Mouse (Mus musculus): ENCODE data around the gene Cer1.

Cer1 gene

DNA sequence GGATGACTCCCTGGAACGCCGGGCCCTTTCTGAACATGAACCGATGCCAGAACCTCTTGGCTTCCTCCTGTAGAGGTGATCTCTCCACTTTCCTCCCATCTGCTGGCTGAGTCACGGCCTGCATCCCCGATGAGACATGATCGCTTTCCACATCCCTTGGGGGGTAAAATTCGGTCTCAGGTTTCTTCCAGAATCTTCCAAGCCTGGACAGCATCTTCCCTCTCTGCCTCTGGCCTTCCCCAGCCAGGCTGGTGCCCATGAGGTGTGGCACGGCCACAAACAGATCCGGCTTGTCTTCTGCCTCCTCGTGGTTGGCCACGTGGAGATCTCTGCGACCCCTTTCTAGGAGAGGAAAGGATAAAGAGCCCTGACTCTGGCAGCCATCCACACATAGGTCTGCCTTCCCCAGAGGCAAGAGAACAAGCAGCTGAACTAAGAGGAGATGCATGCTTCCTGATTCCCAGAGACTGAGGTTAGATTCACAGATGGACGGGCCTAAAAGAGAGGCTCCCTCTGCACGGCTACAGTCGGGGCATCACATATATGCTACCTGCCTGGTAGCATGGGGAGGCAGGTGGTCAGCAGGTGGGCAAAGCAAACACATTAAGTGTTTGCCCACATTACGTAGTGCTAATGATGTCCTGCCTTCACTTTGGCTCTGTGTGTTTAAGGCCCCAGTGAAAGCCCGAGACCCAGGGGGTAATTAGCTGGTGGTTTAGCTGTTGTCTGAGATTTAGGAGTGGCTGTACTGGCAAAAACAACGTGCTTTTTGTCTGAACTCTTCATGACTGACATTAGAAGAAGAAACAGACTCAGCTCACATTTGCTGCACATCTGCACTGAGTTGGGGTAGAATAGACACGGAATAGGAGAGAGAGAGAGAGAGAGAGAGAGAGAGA is at the start of gene Cer1:
TSS of gene Cer1 (minus strand) at position 513 of the 899 bp plus-strand sequence.
- no peak for DNase-seq

DNA sequence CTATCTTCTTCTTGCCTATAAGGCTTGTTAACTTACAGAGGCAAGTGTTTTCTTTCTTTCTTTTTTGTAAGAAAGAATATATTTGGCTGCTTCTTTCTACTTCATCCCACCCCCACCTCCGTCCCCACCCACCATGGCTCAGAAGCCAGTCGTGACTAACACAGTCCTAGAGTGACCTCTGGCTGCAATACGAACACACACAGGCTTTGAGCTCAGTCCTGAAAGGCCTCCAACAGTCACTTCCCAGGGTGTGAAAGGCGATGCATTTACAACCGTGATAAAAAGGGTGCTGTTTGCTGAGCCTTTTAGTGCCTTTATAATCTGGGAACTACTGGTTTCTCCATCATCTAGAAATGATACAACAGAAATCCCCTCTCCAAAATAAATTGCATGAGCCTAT is 49.4 kb upstream of the Cer1 start:
- no peak for DNase-seq

DNA sequence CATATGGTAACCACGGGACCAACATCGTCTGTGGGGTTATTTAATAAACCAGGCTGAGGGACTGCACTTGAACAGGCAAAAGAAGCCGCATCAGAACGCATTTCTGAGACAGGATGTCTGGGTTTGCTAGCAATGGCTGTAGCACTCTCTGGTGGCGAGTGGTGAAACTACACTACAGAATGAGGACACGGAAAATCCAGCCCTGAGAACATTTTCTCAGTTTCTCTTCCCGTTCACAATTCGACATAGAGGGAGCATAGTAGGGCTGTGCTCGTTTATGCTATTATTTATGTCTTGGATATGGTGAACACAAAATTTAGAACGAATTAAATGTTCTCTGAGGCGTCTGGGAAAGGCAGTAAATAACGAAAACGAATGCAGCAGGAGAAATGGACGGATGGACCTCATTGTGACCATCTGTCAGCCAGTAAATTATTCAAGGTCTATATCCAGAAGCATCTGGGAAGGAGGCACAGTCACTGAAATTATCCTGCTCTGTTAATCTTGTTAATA is 48.8 kb upstream of the Cer1 start:
- peak; percentile 39 for DNase-seq

DNA sequence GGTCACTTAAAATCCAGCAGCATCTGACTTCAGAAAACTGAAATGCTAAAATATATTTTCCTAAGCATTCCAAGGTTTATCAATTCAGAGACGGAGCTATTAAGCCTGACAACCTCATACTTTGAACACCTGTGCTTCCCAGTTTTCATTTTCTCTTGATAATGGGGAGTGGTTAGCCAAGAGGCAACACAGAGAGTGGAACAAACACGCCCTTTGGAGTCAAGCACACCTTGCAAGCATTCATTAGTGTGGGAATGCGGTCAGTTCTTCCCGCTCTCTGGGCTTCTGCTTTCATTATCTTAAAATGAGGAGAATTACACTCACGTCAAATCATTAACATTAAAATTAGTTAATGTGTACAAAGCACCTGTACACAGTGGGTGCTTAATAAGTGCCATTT is 45.1 kb upstream of the Cer1 start:
- no peak for DNase-seq

DNA sequence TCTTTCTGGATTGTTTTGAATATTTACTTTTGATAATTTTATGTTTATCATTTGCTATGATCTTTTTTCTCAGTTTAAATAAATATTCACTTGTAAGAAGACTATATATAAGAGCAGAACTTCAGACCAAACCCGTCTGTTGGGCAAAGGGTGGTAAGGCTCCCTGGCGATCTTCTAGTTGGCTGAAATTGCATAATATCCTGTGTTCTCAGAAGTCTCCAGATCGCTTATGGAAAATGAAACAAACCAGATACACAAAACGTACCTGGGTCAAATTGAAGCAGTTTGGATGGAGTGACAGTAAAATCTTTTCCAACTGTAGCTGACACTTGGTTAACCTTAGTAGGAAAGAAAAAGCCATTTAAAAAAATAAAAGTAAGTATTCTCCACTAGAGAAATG is 37.0 kb upstream of the Cer1 start:
- no peak for DNase-seq

DNA sequence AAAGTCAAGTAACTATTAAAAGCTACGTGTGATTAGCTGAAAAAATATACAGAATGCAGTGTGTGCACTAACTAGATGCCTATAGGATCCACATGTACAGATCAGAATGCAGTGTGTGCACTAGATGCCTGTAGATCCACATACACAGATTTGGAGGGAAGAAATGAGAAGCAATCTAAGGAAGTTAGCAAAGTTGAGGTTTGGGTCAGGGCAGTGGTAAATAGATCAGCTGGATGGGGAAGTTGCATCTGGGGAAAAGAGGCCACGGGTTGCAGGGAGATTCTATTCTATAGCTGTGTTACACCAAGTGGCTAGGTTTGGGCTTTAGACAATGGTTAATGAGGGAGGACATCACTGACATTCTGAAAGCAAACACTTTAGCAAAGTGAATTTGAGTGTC is 33.7 kb upstream of the Cer1 start:
- no peak for DNase-seq

DNA sequence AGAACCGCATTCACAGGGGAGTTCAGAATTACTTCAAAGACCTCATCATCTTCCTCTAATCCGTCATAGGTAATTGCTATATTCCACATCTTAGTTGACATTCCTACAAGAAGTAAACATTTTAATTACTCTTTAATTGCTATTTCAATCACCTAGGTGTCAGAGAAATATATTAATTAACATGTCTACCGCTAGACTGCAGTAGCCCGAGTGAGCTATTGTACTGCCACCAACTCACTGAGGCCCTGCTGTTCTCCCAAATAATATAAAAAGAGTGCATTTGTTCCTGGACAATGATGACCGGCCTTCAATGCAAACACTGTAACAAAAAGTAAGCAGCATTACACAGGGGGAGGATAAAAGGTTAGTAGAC is 31.7 kb upstream of the Cer1 start:
- DNase-seq = no peak

DNA sequence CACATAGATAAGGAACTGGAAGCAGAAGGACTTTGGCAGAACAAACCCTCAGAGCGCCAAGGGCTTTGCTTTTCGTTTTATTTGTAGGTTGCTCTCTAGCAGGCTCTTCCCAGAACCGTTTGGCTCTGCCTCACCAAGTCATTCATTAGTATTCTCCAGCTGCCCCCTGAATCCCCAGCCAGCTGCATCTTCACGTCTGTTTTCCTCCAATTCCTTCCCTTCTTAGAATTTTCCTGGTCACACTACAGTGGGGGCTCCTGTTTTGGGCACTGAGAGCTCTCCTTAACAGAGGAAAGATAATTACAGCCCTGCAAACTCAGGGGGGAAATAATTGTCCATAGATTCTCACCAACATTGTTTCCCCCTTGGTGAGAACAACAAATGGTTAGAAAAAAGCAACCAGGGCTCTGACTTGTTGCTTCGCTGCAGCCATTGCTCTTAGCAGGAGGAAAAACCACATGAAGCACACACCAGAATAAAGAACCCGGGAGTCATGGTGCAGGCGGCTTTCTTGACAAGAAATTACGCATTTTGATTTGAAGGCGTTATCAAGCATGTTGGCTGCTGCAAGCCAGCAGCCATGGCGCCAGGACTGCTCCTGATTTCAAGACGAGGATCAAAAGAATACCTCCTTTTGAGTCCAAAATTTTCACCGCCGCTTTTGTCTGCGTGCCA is 31.2 kb upstream of the Cer1 start:
- DNase-seq = no peak

DNA sequence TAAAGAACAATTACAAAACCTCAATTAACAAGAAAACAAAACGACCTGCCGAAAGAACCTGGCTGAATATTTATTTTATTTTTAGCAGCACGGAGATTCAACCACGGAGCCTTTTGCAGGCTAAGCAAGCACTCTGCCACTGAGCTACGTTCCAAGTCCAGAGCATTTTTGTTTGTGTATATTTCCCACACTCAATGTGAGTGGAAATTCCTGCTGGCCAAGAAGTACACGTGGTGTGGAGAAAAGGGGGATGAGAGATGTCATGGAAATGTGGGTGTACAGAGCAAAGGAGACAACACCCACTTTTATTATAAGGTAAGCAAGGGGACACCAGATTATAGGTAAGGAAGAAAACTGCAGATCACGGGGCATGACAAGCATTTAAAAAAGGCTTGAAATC is 30.6 kb upstream of the Cer1 start:
- no peak for DNase-seq

DNA sequence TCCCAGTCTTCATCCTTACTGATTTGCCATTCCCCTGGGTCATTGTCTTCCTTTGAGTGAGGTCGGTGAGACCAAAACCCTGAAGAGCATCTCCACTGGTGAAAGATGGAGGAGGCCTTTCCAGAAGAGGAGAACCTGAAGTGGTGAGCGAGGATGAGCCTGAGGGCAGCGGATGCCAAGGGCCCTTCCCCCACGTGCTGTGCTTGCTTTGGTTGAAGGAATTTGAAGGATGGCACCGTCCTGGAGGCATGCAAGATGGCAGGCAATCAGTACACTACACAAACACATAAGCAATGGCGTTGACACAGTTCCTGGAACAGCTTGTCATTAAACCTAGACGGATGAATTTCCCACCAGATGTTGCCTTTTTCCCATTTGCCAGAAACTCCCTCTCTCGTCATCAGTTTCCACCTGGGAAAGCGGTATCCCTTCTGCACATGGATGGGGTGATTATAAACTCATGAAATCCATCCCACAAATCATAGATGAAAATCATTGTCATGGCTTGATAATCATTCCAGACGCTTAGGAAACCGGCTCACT is 29.7 kb upstream of the Cer1 start:
- no peak for DNase-seq

DNA sequence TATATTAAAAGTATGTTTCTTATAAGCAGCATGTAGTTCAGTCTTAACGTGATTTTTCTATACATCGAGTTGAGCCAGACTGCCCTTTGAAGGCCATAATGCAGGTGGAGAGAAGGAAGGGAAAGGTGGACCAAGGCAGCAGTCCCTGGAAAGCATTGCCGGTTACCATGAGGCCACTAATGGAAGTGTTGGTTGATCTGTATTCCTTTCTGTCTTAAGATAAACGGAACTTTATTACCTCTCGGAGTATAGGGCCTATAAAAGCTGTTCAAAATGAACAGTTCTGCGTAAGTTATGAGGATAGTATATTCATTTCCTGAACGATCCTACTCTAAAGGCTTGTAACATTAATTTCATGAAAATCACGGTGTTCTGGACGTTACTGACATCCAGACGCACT is 10.3 kb upstream of the Cer1 start:
- DNase-seq = no peak

DNA sequence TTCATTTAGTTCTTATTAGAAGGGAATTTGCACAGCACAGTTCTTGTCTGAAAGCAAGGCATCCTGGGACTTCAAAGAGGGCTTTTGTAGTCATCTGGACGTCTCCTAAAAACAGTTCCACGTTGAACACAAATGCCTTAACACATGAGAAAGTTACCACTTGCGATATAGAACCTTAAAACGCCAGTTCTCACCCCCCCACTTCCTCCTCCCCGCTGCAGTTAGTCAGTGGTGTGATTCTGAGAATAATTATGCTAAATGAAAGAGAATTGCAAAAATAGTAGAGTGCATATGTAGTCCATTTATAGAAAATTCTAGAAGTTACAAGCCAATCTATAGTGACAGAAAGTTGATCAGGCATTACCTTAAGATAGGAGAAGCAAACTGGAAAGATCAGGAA is 7.3 kb upstream of the Cer1 start:
- no peak for DNase-seq

DNA sequence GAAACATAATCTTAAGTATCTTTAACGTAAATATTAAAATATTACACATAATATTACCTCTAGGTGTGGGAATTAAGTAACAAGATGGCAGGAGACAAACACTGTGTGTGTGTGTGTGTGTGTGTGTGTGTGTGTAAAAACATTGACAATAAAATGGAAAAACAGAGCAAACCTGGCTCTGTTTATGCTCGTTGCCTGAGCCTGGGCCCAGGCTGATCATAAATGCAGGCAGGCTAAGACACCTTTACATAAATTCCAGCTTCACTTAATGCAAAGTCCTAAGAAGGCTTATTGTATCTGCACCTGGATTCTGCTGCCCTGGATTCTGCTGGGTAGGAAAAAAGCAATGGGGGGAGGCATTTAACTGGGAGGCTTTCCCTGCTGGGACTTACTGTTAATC is 6.6 kb upstream of the Cer1 start:
- DNase-seq = no peak

DNA sequence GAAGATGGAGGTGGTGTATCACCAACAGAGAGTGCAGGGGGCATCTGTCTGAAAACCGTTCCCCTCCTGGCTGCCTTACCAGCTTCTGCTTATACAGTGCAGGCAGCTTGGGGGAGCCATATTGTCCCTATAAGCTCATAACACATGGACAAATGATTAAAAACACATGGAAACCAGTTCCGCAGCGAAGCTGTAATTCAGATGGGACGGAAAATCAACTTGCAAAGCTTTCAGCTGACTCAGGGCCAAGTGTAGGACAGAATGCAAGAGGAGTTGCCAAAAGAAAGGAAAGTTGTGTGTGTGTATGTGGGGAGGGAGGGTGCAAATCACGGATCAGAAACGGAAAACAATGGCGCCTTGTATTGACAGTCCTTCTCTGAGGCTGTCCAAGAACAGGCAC is 6.1 kb upstream of the Cer1 start:
- no peak for DNase-seq

DNA sequence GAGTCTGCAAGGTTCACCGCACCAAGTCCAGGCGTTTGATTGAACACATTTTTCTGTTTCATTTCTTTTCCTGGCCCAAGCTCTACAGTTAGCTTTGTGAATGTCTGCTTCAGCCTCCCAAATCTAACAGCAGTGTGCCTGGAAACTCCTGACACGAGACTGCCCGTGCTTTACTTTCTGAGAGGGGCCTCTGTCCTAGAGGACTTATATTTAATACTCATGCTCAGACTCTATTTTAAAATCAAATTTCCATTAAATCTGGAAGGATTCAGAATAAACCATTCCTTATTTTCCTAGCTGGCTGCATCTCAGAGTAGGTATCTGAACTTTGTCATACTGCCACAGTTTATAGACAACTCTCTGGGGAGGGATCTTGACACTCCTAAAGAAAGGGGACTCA is 5.6 kb upstream of the Cer1 start:
- DNase-seq = no peak

DNA sequence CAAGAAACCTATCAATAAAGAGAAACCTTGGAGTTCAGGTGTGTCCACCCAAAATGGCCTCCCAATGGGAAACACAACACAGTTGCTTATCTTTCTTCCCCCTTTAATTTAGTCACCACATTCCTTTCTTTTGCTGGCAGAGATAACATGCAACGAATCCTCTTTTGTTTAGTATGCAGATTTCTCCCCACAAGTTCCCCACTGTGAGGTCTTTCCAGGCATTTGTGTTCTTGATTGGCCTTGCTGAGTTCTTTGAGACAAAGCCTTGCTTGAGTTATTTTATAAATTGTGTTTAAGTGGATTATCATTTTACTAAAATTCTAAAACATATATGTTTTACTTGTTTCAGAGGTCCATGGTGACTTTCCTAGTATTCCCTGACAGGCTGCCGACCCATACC is 1.2 kb upstream of the Cer1 start:
- no peak for DNase-seq

DNA sequence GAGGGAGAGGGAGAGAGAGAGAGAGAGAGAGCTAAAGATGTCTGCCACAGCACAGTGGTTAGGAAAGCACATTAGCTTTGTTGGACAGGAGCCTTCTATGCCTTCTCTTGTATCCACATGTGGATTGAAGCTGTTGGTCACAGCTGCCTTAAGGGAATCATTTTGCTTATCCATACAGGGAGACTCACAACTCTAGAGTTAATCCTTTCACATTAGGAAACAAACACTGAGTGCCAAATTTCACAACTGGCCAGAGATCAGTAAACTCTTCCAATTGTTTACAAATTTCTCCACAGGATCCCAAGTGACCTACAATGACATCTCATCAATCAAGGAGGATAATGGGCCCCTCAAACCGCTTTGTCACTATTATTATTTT is 576 bp upstream of the Cer1 start:
- no peak for DNase-seq

DNA sequence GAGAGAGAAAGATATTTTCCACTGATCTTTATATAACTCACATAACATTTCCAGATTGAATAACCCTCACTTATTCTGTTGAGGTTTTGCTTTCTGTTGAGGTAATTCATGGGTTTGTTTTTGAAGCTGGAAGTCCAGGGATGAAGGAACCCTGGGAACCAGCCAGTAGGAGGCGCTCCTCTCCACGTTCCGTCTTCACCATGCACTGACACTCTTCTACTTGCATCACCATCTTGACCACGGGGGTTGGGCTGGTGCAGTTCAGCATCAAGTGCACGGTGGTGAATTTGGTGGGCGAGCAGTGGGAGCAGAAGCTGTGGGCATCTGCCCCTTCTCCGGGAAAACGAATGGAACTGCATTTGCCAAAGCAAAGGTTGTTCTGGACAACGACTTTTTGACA is 2.4 kb downstream of the Cer1 start:
- DNase-seq = no peak

DNA sequence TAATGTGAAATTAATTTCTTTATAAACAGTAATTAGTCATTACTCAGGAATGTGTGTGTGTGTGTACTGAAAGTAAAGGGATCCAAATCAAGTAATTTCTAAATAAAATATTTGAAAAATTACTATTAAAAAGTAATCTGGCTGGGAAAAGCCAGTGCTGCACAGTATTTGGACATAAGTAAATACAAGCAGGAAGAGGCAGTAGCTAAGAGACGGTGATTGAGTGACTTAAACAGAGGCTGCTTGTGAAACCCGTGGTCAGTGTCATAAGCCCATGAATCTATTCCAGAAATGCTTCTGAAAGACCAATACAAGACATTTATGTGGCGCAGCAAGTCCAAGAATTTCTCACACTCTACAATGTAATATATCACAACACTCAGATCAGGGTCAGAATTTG is 3.6 kb downstream of the Cer1 start:
- DNase-seq = no peak

DNA sequence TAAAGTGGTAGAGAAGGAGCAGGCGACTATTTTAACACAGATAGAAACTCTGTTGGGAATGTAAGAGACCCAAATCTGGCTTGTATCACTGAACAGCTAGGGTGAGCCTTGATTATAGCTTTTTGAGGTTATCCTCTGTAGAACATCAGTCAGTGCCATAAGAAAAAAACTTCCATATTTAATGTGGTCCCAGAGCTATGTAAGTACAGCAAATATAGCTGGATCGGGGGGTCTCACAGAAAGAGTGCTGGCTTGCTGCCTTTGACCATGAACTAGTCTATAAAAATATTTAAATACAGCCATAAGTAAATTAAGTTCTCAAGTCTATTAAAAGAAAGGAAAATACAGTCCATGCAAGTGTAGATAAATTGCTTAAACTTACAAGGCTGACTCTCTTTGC is 4.7 kb downstream of the Cer1 start:
- no peak for DNase-seq

DNA sequence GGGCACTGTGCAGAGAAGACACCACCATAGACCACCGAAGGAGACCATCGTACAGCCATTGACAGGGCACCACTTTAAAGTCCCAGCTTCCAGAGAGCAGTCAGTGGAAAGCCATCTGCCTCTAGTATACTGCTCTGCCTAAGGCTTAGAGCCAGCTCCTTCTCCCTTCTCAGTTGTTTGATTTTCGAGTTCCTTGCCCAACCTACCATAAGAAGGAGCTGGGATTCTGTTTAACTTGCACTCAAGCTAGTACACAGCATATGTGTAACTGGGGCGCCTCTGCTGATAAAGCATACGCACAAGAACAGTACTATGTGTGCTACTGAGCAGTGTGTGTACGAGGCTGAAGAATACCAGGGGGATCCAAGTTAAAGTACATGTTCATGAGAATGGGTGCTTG is 5.8 kb downstream of the Cer1 start:
- DNase-seq = no peak

DNA sequence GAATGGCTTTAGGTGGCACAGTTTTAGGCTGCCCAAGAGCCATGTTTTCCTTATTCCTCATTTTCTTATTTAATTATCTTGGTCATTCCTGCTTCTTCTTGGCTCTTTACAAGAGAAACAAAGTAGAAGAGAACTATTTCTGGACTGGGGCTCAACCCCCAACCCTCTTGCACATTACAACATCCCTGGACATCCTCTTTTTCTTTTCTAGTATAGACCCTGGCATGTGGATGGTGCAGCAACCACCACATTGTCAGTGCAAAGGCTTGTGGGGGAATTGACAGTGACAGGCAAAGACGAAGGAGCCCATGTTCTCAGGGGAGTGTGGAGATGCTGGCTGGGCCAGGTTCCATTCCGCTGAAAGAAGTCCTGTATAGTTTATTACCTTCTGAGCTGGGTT is 8.3 kb downstream of the Cer1 start:
- no peak for DNase-seq

DNA sequence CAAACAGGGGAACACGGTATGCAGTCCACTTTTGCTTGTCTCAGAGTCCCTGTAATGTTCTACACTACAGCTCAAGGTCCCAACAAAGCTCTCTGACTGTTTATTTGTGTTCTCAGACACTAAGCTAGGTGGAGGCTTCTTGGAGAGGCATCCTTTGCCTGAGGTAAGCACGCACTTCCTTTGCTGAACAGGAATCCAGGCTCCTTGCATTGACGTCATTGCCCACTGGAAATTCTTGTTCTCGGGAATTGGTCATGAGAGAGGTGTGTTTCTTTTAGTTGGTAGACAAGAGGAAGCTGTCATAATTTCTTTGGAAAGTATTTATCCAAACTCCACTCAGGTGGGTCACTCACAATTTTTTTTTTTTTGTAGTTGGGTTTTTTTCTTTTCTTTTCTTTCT is 9.4 kb downstream of the Cer1 start:
- DNase-seq = no peak

DNA sequence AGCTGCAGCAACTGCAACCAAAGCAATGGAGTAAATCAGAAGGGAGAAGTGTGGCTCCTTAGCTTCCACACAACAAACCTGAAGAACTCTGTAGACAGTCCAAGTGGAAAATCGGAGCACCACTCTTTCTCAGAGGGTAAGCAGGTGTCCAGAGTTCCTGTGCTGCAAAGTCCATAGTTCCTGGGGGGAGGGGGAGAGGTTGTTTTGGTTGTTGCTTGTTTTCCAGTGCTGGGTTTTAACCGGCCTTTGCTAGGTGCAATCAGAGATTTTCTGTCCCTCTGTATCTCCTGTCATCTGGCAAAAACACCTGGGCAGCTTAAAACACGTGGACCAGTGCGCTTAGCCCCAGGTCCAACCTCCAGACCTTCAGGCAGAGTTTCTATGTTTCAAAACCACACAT is 10.2 kb downstream of the Cer1 start:
- no peak for DNase-seq

Measured in thymus, postnatal 25 days (tissue).